Mouse (Mus musculus) forebrain, embryonic 14.5 days (tissue): ENCODE measurements around the gene Lrrc8e. TPM values are rescaled to one million over a fixed set of nuclear protein-coding genes. Genes with fewer than 3 reads are reported as not detected.
A peak's percentile ranks its signal among the peaks of the same experiment; 100 is the strongest.

ENCODE experiments used
- ATAC-seq: fragments of 200-750 bp; cut with Nextera tagmentation; 2 replicates; pipeline ENCODE4 v1.8.0; 2017; ENCODE audit warnings: mild to moderate bottlenecking, moderate library complexity
- DNase-seq: peaks from one replicate; pipeline ENCODE4 v3.0.0-alpha.2; 2015; ENCODE audit warnings: low spot score
- H3K27ac ChIP-seq: fragments of 300-500 bp; sonication (generic); 2 replicates; pipeline ENCODE4 v1.5.1; 2014; ENCODE audit warnings: low read depth, mild to moderate bottlenecking, control low read depth, low read length, moderate library complexity
- H3K27me3 ChIP-seq: fragments of 300-500 bp; sonication (generic); replicated peaks from 2 replicates; pipeline ENCODE4 v1.6.1; 2014; ENCODE audit warnings: low read length, control low read depth, mixed read lengths; ENCODE audit not compliant: control insufficient read depth, insufficient read depth
- H3K36me3 ChIP-seq: fragments of 300-500 bp; sonication (generic); 2 replicates; pipeline ENCODE4 v1.6.1; 2014; ENCODE audit warnings: low read length, control low read depth; ENCODE audit not compliant: control insufficient read depth, insufficient read depth
- H3K4me1 ChIP-seq: fragments of 300-500 bp; sonication (generic); 2 replicates; pipeline ENCODE4 v1.6.1; 2014; ENCODE audit warnings: antibody characterized with exemption, low read length, control low read depth; ENCODE audit not compliant: control insufficient read depth, insufficient read depth
- H3K4me2 ChIP-seq: fragments of 300-500 bp; sonication (generic); 2 replicates; pipeline ENCODE4 v1.6.1; 2014; ENCODE audit warnings: mild to moderate bottlenecking, control low read depth, low read length
- H3K4me3 ChIP-seq: fragments of 300-500 bp; sonication (generic); 2 replicates; pipeline ENCODE4 v1.5.1; 2014; ENCODE audit warnings: low read depth, low read length, control low read depth
- H3K9ac ChIP-seq: fragments of 300-500 bp; sonication (generic); 2 replicates; pipeline ENCODE4 v1.6.1; 2014; ENCODE audit warnings: mild to moderate bottlenecking, low read length, control low read depth, moderate library complexity
- H3K9me3 ChIP-seq: fragments of 300-500 bp; sonication (generic); replicated peaks from 2 replicates; pipeline ENCODE4 v1.6.1; 2016; ENCODE audit warnings: low read length, control low read depth, mixed read lengths; ENCODE audit not compliant: control insufficient read depth
- WGBS: fragments of 180-500 bp; shearing (Covaris S2); extraction: QIAGEN DNeasy Blood & Tissue Kit; methylation state at CpG from one replicate; pipeline ENCODE4 v1.1.7; 2014; 5-methylcytosine and 5-hydroxymethylcytosine counted together
- polyA plus RNA-seq: library from polyadenylated mRNA; unstranded; fragments of >200 nt; fragmentation: Nextera tagmentation; extraction: Ambion mirVana; gene quantifications from 2 replicates; pipeline ENCODE4 v1.2.1, GENCODE M21; 2014

Lrrc8e gene
- polyA plus RNA-seq, 1 experiment from 2014 or later = not detected

- Histone ChIP-seq H3K9ac (peak overlapping the region; percentile 82), H3K27me3 (no peaks in the 10 kb centered on the region), H3K36me3 (peaks cover 23% of the 10 kb centered on the region), H3K4me1 (peaks cover 17% of the 10 kb centered on the region), H3K27ac (peak overlapping the region; percentile 93), H3K4me3 (peak overlapping the region; percentile 75), H3K4me2 (peak overlapping the region; percentile 76), H3K9me3 (no peaks in the 10 kb centered on the region)
- no peak for DNase-seq
- whole genome bisulfite sequencing = 18% methylated on average over 15 of the region's 15 CpGs
- ATAC-seq = no peak
Measured at GRCm38 (mm10) chr8:4237814-4238433, 11.3 kb downstream of the Lrrc8e start.

GRCm38 (mm10) chr8:4238434-4239192, 12.0 kb downstream of the Lrrc8e start, which contains the start of the genes Map2k7 and Gm49320:
Map2k7 (plus strand) TSS chr8:4238740.
Gm49320 (plus strand) TSS chr8:4238865.
- ATAC-seq (peak; percentile 95), DNase-seq (peak; percentile 100)
- Histone ChIP-seq H3K4me1 (peaks cover 17% of the 10 kb centered on the region), H3K27me3 (no peaks in the 10 kb centered on the region), H3K4me2 (peak within 1 kb of the TSS; percentile 90), H3K4me3 (peak within 1 kb of the TSS; percentile 75), H3K9me3 (no peaks in the 10 kb centered on the region), H3K9ac (peak within 1 kb of the TSS; percentile 82), H3K27ac (peak within 1 kb of the TSS; percentile 93), H3K36me3 (peaks cover 30% of the 10 kb centered on the region)
- WGBS = under 1% methylated on average over 65 of the region's 71 CpGs

GRCm38 (mm10) chr8:4239193-4239890, 12.7 kb downstream of the Lrrc8e start:
- no peak for DNase-seq
- Histone ChIP-seq H3K27me3 (no peaks in the 10 kb centered on the region), H3K4me1 (peaks cover 17% of the 10 kb centered on the region), H3K9ac (peak overlapping the region; percentile 82), H3K27ac (peak overlapping the region; percentile 93), H3K9me3 (no peaks in the 10 kb centered on the region), H3K36me3 (peaks cover 37% of the 10 kb centered on the region), H3K4me3 (peak overlapping the region; percentile 75), H3K4me2 (peak overlapping the region; percentile 90)
- no peak for ATAC-seq
- 15% methylated on average over 19 of the region's 19 CpGs for WGBS

- 91% methylated on average over 5 of the region's 5 CpGs for WGBS
- Histone ChIP-seq H3K36me3 (peaks cover 86% of the 10 kb centered on the region), H3K9ac (no peak overlapping the region)
Measured at GRCm38 (mm10) chr8:4245061-4245460, 18.4 kb downstream of the Lrrc8e start.

GRCm38 (mm10) chr8:4245737-4246136, 19.1 kb downstream of the Lrrc8e start:
- H3K9me3 ChIP-seq = no peaks in the 10 kb centered on the region
- ATAC-seq (no peak), DNase-seq (no peak)
- no peak overlapping the region for H3K4me3 ChIP-seq
- peaks cover 84% of the 10 kb centered on the region for H3K36me3 ChIP-seq
- no peaks in the 10 kb centered on the region for H3K27me3 ChIP-seq
- H3K4me2 ChIP-seq = no peak overlapping the region
- H3K27ac ChIP-seq = no peak overlapping the region
- H3K9ac ChIP-seq = no peak overlapping the region
- peaks cover 2% of the 10 kb centered on the region; the same call in 1 of the 2 replicates for H3K4me1 ChIP-seq
- 83% methylated on average over 12 of the region's 13 CpGs for WGBS

More at GRCm38 (mm10) chr8:4245061-4245460, 18.4 kb downstream of the Lrrc8e start:
- no peak for DNase-seq
- Histone ChIP-seq H3K4me3 (no peak overlapping the region), H3K4me2 (no peak overlapping the region), H3K27ac (no peak overlapping the region), H3K4me1 (peaks cover 7% of the 10 kb centered on the region), H3K27me3 (no peaks in the 10 kb centered on the region), H3K9me3 (no peaks in the 10 kb centered on the region)
- no peak for ATAC-seq

- H3K9me3 ChIP-seq = no peaks in the 10 kb centered on the region
- no peak overlapping the region for H3K9ac ChIP-seq
- H3K4me3 ChIP-seq = no peak overlapping the region
- no peak overlapping the region for H3K4me2 ChIP-seq
- no peak for DNase-seq
- WGBS = 92% methylated on average over 8 of the region's 8 CpGs
- H3K27ac ChIP-seq = no peak overlapping the region
- no peaks in the 10 kb centered on the region for H3K4me1 ChIP-seq
- H3K36me3 ChIP-seq = peaks cover 70% of the 10 kb centered on the region
- ATAC-seq = no peak
- no peaks in the 10 kb centered on the region for H3K27me3 ChIP-seq
Measured at GRCm38 (mm10) chr8:4247241-4247640, 20.6 kb downstream of the Lrrc8e start.

- Histone ChIP-seq H3K4me2 (no peak within 1 kb of the TSS), H3K36me3 (peaks cover 62% of the 10 kb centered on the region), H3K27me3 (no peaks in the 10 kb centered on the region), H3K4me1 (no peaks in the 10 kb centered on the region), H3K9me3 (no peaks in the 10 kb centered on the region), H3K4me3 (no peak within 1 kb of the TSS), H3K9ac (no peak within 1 kb of the TSS), H3K27ac (no peak within 1 kb of the TSS; the same call in 1 of the 2 replicates)
- no peak for ATAC-seq
- WGBS = 77% methylated on average over 15 of the region's 15 CpGs
- DNase-seq = no peak
Measured at GRCm38 (mm10) chr8:4247951-4248540, 21.4 kb downstream of the Lrrc8e start, which contains the start of gene Tgfbr3l. Tgfbr3l (plus strand) TSS chr8:4248214.

- peaks cover 51% of the 10 kb centered on the region for H3K36me3 ChIP-seq
- no peak overlapping the region; the same call in 1 of the 2 replicates for H3K27ac ChIP-seq
- ATAC-seq (no peak), DNase-seq (no peak)
- 17% methylated on average over 29 of the region's 29 CpGs for WGBS
- no peak overlapping the region for H3K9ac ChIP-seq
- H3K4me1 ChIP-seq = peaks cover 5% of the 10 kb centered on the region
- H3K27me3 ChIP-seq = no peaks in the 10 kb centered on the region
- no peaks in the 10 kb centered on the region for H3K9me3 ChIP-seq
- no peak overlapping the region for H3K4me3 ChIP-seq
- H3K4me2 ChIP-seq = no peak overlapping the region
Measured at GRCm38 (mm10) chr8:4249213-4249612, 22.6 kb downstream of the Lrrc8e start.
